Mouse (Mus musculus) liver, embryonic 15.5 days (tissue): Measurements from ENCODE around the gene Smoc2. TPM values are rescaled to one million over a fixed set of nuclear protein-coding genes. Genes with fewer than 3 reads are reported as not detected.

Source experiments
- ATAC-seq: fragments of 200-750 bp; cut with Nextera tagmentation; 2 replicates; pipeline ENCODE4 v1.8.0; 2017; ENCODE audit warnings: moderate number of reproducible peaks, mild to moderate bottlenecking, moderate library complexity; ENCODE audit not compliant: insufficient read depth
- H3K27ac ChIP-seq: fragments of 300-500 bp; sonication (generic); replicated peaks from 2 replicates; pipeline ENCODE4 v1.5.1; 2015; ENCODE audit warnings: mild to moderate bottlenecking, inconsistent platforms
- H3K27me3 ChIP-seq: fragments of 300-500 bp; sonication (generic); 2 replicates; pipeline ENCODE4 v1.6.1; 2015; ENCODE audit warnings: mild to moderate bottlenecking, inconsistent platforms
- H3K36me3 ChIP-seq: fragments of 300-500 bp; sonication (generic); replicated peaks from 2 replicates; pipeline ENCODE4 v1.6.1; 2015; ENCODE audit warnings: moderate library complexity, mild to moderate bottlenecking, inconsistent platforms
- H3K4me1 ChIP-seq: fragments of 300-500 bp; sonication (generic); replicated peaks from 2 replicates; pipeline ENCODE4 v1.6.1; 2015; ENCODE audit warnings: inconsistent platforms
- H3K4me2 ChIP-seq: fragments of 300-500 bp; sonication (generic); 2 replicates; pipeline ENCODE4 v1.6.1; 2015; ENCODE audit warnings: moderate library complexity, mild to moderate bottlenecking, inconsistent platforms
- H3K4me3 ChIP-seq: fragments of 300-500 bp; sonication (generic); replicated peaks from 2 replicates; pipeline ENCODE4 v1.5.1; 2015; ENCODE audit warnings: mild to moderate bottlenecking, inconsistent platforms
- H3K9ac ChIP-seq: fragments of 300-500 bp; sonication (generic); 2 replicates; pipeline ENCODE4 v1.6.1; 2015; ENCODE audit warnings: moderate library complexity, mild to moderate bottlenecking, inconsistent platforms
- H3K9me3 ChIP-seq: fragments of 300-500 bp; sonication (generic); replicated peaks from 2 replicates; pipeline ENCODE4 v1.6.1; 2016; ENCODE audit warnings: inconsistent platforms
- WGBS: fragments of 180-500 bp; shearing (Covaris S2); methylation state at CpG from one replicate; pipeline ENCODE4 v1.1.7; 2015; ENCODE audit warnings: mixed read lengths; ENCODE audit not compliant: insufficient replicate concordance; 5-methylcytosine and 5-hydroxymethylcytosine counted together
- polyA plus RNA-seq: library from polyadenylated mRNA; unstranded; fragments of >200 nt; fragmentation: Nextera tagmentation; extraction: Ambion mirVana; gene quantifications from 2 replicates; pipeline ENCODE4 v1.2.1, GENCODE M21; 2015

Smoc2 gene
- polyA plus RNA-seq, 1 experiment from 2014 or later: 5.8 TPM

DNA sequence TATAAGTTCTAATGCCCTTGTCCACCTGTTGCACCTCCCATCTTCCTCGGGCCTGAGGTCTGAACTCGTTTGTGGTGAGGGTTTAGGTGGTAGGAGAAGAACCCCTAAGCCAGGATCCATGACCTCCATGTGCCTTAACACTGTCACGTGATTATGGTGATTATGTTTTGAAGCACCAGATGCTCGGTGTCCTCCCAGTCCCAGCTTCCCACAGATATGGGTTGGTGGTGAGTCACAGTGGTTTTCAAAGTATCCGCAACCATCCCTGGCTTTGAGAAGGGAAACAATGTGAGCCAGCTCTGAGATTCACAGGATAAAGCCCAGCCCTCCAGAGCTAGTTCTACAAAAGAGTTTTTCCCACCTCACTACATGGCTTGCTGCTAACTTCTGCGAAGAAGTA is 33.1 kb downstream of the Smoc2 start:
- H3K4me3 ChIP-seq: no peak overlapping the region
- H3K9me3 ChIP-seq: no peaks in the 10 kb centered on the region
- no peak for ATAC-seq
- H3K9ac ChIP-seq: no peak overlapping the region
- H3K4me2 ChIP-seq: no peak overlapping the region
- H3K4me1 ChIP-seq: no peaks in the 10 kb centered on the region
- H3K27ac ChIP-seq: no peak overlapping the region
- H3K27me3 ChIP-seq: no peaks in the 10 kb centered on the region
- H3K36me3 ChIP-seq: no peaks in the 10 kb centered on the region
- WGBS: 53% methylated on average over 6 of the region's 6 CpGs

DNA sequence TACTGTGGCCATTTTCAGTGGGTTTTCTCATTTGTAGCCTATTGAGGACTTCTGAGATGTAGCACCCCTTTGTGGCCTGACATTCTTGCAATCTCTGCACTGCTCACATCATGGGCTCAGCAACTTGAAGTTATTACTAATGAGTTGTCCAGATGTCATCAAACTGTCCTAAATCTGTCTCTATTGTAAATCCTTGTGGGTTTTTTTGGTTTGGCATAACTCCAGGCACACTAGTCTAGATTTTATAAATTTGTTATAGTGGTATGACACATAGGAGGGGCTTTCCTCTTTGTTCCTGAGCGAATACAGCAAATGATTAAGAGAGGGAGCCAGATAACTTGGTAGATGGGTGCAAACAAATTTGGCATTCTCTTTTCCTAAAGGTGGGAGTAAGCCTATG is 35.0 kb downstream of the Smoc2 start:
- ATAC-seq: no peak
- Histone ChIP-seq H3K27me3 (no peaks in the 10 kb centered on the region), H3K4me3 (no peak overlapping the region), H3K9ac (no peak overlapping the region), H3K27ac (no peak overlapping the region), H3K9me3 (no peaks in the 10 kb centered on the region), H3K36me3 (no peaks in the 10 kb centered on the region), H3K4me2 (no peak overlapping the region), H3K4me1 (no peaks in the 10 kb centered on the region)
- 63% methylated on average over 1 of the region's 1 CpGs for WGBS

GRCm38 (mm10) chr17:14316536-14316935 is 37.2 kb downstream of the Smoc2 start:
- Histone ChIP-seq H3K9ac (no peak overlapping the region), H3K36me3 (no peaks in the 10 kb centered on the region), H3K4me3 (no peak overlapping the region), H3K27me3 (no peaks in the 10 kb centered on the region), H3K27ac (no peak overlapping the region), H3K4me2 (no peak overlapping the region), H3K9me3 (no peaks in the 10 kb centered on the region), H3K4me1 (no peaks in the 10 kb centered on the region)
- ATAC-seq: no peak
- WGBS: 60% methylated on average over 7 of the region's 7 CpGs

DNA sequence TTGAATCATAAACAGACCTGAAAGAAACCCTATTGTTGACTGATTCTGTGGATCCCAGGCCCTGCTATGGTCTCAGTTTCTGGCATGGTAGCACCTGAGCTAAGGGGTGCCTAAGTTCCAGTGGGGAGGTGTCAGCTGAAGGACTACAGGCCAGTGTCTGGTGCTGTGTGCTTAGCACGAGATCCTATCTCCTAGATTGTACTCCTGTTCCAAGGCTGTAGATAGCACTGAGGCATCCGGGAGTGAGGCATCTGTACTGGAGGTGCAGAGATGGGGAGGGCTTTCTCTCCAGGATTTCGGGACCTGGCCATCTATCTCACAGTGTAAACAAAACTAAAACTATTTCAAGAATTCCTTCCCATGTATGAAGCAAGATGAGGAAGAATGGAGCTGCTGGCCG is 38.1 kb downstream of the Smoc2 start:
- 18% methylated on average over 4 of the region's 4 CpGs for WGBS
- no peak overlapping the region for H3K9ac ChIP-seq

DNA sequence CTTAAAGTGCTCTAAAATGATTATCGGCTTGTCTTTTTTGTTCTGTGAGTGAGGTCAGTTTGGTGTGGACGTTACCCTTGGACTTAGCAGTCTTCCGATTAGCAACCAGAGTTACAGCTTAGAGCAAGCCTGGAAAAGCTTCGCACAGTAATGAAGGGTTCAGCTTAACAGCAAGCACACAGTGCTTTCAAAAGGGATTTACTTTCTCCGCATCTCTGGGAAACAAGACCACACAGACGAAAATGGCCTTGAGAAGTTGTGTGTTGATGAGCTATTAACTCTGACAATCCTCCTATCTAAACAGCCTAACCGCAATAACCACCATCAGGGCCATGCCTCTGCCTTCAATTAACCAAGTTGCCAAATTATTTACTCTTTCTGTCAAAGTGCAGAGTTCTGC is 46.9 kb downstream of the Smoc2 start:
- no peaks in the 10 kb centered on the region for H3K27me3 ChIP-seq
- H3K9me3 ChIP-seq: no peaks in the 10 kb centered on the region
- no peak overlapping the region for H3K9ac ChIP-seq
- H3K27ac ChIP-seq: no peak overlapping the region
- 56% methylated on average over 7 of the region's 7 CpGs for WGBS
- no peak overlapping the region for H3K4me3 ChIP-seq
- H3K36me3 ChIP-seq: no peaks in the 10 kb centered on the region
- H3K4me1 ChIP-seq: no peaks in the 10 kb centered on the region
- no peak for ATAC-seq
- H3K4me2 ChIP-seq: no peak overlapping the region

More for the DNA sequence above, 38.1 kb downstream of the Smoc2 start:
- Histone ChIP-seq H3K9me3 (no peaks in the 10 kb centered on the region), H3K4me2 (no peak overlapping the region), H3K27me3 (no peaks in the 10 kb centered on the region), H3K4me3 (no peak overlapping the region), H3K4me1 (no peaks in the 10 kb centered on the region), H3K27ac (no peak overlapping the region), H3K36me3 (no peaks in the 10 kb centered on the region)
- ATAC-seq: no peak

GRCm38 (mm10) chr17:14328037-14328436 is 48.7 kb downstream of the Smoc2 start:
- H3K36me3 ChIP-seq: no peaks in the 10 kb centered on the region
- no peak overlapping the region for H3K9ac ChIP-seq
- WGBS: 51% methylated on average over 9 of the region's 9 CpGs
- H3K9me3 ChIP-seq: no peaks in the 10 kb centered on the region
- no peak overlapping the region for H3K4me2 ChIP-seq
- no peak for ATAC-seq
- no peaks in the 10 kb centered on the region for H3K27me3 ChIP-seq
- H3K27ac ChIP-seq: no peak overlapping the region
- H3K4me3 ChIP-seq: no peak overlapping the region
- H3K4me1 ChIP-seq: no peaks in the 10 kb centered on the region

GRCm38 (mm10) chr17:14330498-14330897 is 51.2 kb downstream of the Smoc2 start:
- WGBS: 70% methylated on average over 7 of the region's 7 CpGs
- no peaks in the 10 kb centered on the region for H3K9me3 ChIP-seq
- no peaks in the 10 kb centered on the region for H3K4me1 ChIP-seq
- no peak overlapping the region for H3K9ac ChIP-seq
- no peaks in the 10 kb centered on the region for H3K27me3 ChIP-seq
- H3K4me3 ChIP-seq: no peak overlapping the region
- H3K4me2 ChIP-seq: no peak overlapping the region
- no peak for ATAC-seq
- no peaks in the 10 kb centered on the region for H3K36me3 ChIP-seq
- H3K27ac ChIP-seq: no peak overlapping the region

GRCm38 (mm10) chr17:14339932-14340557 is 60.7 kb downstream of the Smoc2 start:
- Histone ChIP-seq H3K9ac (no peak overlapping the region), H3K36me3 (no peaks in the 10 kb centered on the region)
- no peak for ATAC-seq

GRCm38 (mm10) chr17:14340736-14341135 is 61.4 kb downstream of the Smoc2 start:
- 40% methylated on average over 2 of the region's 2 CpGs for WGBS
- no peak for ATAC-seq
- no peaks in the 10 kb centered on the region for H3K9me3 ChIP-seq
- H3K4me1 ChIP-seq: no peaks in the 10 kb centered on the region
- no peak overlapping the region for H3K4me3 ChIP-seq
- H3K4me2 ChIP-seq: no peak overlapping the region
- no peaks in the 10 kb centered on the region for H3K27me3 ChIP-seq
- no peak overlapping the region for H3K9ac ChIP-seq
- H3K36me3 ChIP-seq: no peaks in the 10 kb centered on the region
- H3K27ac ChIP-seq: no peak overlapping the region

More at GRCm38 (mm10) chr17:14339932-14340557, 60.7 kb downstream of the Smoc2 start:
- Histone ChIP-seq H3K4me1 (no peaks in the 10 kb centered on the region), H3K4me3 (no peak overlapping the region), H3K4me2 (no peak overlapping the region), H3K27me3 (no peaks in the 10 kb centered on the region), H3K27ac (no peak overlapping the region), H3K9me3 (no peaks in the 10 kb centered on the region)
- 33% methylated on average over 5 of the region's 5 CpGs for WGBS

DNA sequence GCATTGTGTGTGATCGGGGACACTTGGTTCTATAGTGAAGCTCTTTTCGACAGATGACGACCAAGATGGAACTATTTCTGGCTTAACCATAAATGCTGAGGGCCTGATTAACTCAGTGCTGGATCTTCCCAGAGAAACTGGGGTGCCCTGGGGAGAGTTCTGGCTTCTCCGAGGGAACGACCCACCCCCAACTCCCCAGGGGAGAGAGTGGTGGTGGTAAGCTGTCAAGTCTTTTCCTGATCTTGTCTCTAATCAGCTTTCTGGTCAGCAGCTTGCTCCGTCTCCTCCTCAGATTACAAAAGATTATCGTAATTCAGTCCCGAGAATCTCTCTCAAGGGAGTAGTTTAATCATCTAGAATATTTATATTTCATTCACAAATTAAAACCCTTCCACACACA is 63.2 kb downstream of the Smoc2 start:
- WGBS: 41% methylated on average over 8 of the region's 8 CpGs

DNA sequence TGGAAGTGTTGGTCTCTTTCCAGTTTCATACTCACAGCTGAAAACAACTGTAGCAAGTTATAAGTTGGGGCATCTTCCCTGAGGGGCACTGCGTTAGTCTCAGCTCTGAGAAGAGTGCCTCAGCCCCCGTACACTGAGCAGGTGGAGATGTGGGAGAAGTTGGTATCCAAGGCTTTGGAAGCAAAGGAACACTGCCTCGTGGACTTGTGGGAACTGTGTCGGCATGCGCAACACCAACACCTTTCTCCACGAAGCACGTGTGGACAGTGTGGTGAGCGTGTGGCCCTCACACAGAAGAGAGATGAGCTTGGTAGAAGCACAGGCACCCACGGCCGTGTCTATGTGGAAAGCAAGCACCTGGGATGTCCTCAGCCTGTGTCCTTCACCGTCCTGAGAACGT is 64.1 kb downstream of the Smoc2 start:
- no peak overlapping the region for H3K4me2 ChIP-seq
- ATAC-seq: no peak
- no peaks in the 10 kb centered on the region for H3K27me3 ChIP-seq
- H3K4me1 ChIP-seq: no peaks in the 10 kb centered on the region
- no peaks in the 10 kb centered on the region for H3K9me3 ChIP-seq
- H3K9ac ChIP-seq: no peak overlapping the region
- WGBS: 73% methylated on average over 12 of the region's 12 CpGs
- no peaks in the 10 kb centered on the region for H3K36me3 ChIP-seq
- H3K27ac ChIP-seq: no peak overlapping the region
- no peak overlapping the region for H3K4me3 ChIP-seq

More for the DNA sequence above, 63.2 kb downstream of the Smoc2 start:
- Histone ChIP-seq H3K36me3 (no peaks in the 10 kb centered on the region), H3K9ac (no peak overlapping the region), H3K9me3 (no peaks in the 10 kb centered on the region), H3K27me3 (no peaks in the 10 kb centered on the region), H3K4me1 (no peaks in the 10 kb centered on the region), H3K4me2 (no peak overlapping the region), H3K4me3 (no peak overlapping the region), H3K27ac (no peak overlapping the region)
- ATAC-seq: no peak

DNA sequence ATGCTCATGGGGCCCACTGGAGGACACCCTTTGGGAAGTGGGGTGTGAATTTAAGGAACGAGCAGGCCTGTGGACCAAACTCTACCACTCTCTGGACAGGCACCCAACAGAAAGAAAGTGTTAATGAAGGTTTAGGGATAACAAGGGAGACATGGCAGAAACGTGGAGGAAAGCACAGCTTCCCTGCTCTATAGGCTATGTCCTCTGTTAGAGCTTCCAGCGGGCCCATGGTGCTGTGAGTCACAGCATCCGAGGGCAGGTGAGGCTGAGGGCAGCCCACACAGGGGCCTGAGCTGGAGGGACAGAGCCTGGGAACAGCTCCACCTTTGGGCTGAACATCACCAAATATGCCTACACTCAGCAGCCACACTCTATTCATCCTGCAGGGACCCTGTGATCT is 66.2 kb downstream of the Smoc2 start:
- Histone ChIP-seq H3K9ac (no peak overlapping the region), H3K4me3 (no peak overlapping the region), H3K9me3 (no peaks in the 10 kb centered on the region), H3K4me1 (no peaks in the 10 kb centered on the region), H3K36me3 (no peaks in the 10 kb centered on the region), H3K4me2 (no peak overlapping the region), H3K27me3 (no peaks in the 10 kb centered on the region), H3K27ac (no peak overlapping the region)
- WGBS: 51% methylated on average over 4 of the region's 4 CpGs
- ATAC-seq: no peak
